Mouse (Mus musculus) olfactory bulb, adult 2 months (tissue): ENCODE measurements around the gene Slit3.

Experiments
- CTCF ChIP-seq: fragments of 200-500 bp; IDR thresholded peaks from 2 replicates; pipeline ENCODE4 v1.5.1; 2012; ENCODE audit warnings: low read depth, mild to moderate bottlenecking, low read length, moderate library complexity; ENCODE audit not compliant: insufficient read depth
- POLR2A ChIP-seq: fragments of 200-500 bp; IDR thresholded peaks from 2 replicates; pipeline ENCODE4 v1.6.1; 2012; ENCODE audit warnings: mild to moderate bottlenecking, low read depth, low read length, moderate library complexity; ENCODE audit not compliant: insufficient read depth

DNA sequence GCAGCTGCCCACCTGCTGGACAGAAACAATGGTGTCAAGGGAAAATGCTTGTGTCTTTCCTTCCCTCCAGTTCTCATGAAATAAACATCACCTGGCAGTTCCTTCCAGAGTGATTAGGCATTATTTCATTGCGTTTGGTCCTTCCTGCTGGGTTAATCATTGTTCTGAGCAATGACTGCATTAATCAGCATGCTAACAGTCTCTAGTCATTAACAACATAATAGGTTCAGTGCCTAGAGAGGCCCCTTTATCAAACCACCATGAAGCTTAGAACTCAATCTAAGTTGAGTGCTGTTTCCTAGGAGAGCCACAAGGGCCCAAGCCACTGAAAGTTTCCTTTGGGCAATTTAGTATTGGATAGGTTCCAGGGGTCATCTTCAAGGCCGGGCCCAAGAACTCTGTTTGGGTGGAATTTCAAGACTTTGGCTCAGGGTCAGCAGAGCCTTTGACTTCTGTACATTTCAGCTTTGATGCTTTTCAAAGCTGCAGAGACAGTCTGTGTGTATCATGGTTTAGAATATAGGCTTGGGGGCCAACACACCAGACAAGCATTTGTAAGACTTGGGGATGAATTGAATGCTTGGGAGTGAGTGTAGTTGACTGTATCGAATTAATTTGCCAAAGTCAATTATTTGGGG is 174.3 kb downstream of the Slit3 start:
- no peak for TF ChIP-seq CTCF
- TF ChIP-seq POLR2A, result no peak
